Mouse (Mus musculus) liver, embryonic 14.5 days (tissue): ENCODE results near the gene Ccdc86. TPM values are rescaled to one million over a fixed set of nuclear protein-coding genes. Genes with fewer than 3 reads are reported as not detected.

Experiments
- ATAC-seq: fragments of 200-750 bp; cut with Nextera tagmentation; 2 replicates; pipeline ENCODE4 v1.8.0; 2017; ENCODE audit warnings: moderate number of reproducible peaks, mild to moderate bottlenecking, moderate library complexity; ENCODE audit not compliant: insufficient read depth
- DNase-seq, 3 experiments: peaks; one replicate each; pipeline ENCODE4 v3.0.0-alpha.2; 2012 to 2013; ENCODE audit warnings: low read depth in 3 of 3, low spot score in 3 of 3
- H3K27ac ChIP-seq: fragments of 300-500 bp; sonication (generic); 2 replicates; pipeline ENCODE4 v1.5.1; 2014; ENCODE audit warnings: moderate library complexity, mild to moderate bottlenecking, control low read depth, inconsistent platforms
- H3K27me3 ChIP-seq: fragments of 300-500 bp; sonication (generic); 2 replicates; pipeline ENCODE4 v1.6.1; 2014; ENCODE audit warnings: mild to moderate bottlenecking, low read length, moderate library complexity; ENCODE audit not compliant: control insufficient read depth, insufficient read depth
- H3K36me3 ChIP-seq: fragments of 300-500 bp; sonication (generic); replicated peaks from 2 replicates; pipeline ENCODE4 v1.6.1; 2014; ENCODE audit warnings: low read depth; ENCODE audit not compliant: control insufficient read depth, insufficient read depth
- H3K4me1 ChIP-seq, 2 experiments: fragments of 200-500 bp in 1 of 2; fragments of 300-500 bp in 1 of 2; sonication (generic) in 1 of 2; replicated peaks; 2 replicates each; pipeline ENCODE4 v1.6.1; 2012 to 2014; ENCODE audit warnings: antibody characterized with exemption in 1 of 2, inconsistent platforms in 1 of 2, low read length in 1 of 2; ENCODE audit not compliant: control insufficient read depth in 2 of 2, insufficient read depth in 2 of 2
- H3K4me2 ChIP-seq: fragments of 300-500 bp; sonication (generic); 2 replicates; pipeline ENCODE4 v1.6.1; 2014; ENCODE audit warnings: low read depth, mild to moderate bottlenecking, control low read depth, moderate library complexity
- H3K4me3 ChIP-seq, 2 experiments: fragments of 200-500 bp in 1 of 2; fragments of 300-500 bp in 1 of 2; sonication (generic) in 1 of 2; 2 replicates each; pipeline ENCODE4 v1.5.1; 2012 to 2014; ENCODE audit warnings: low read depth in 2 of 2, low read length in 2 of 2, mild to moderate bottlenecking in 2 of 2, control low read depth in 1 of 2, inconsistent platforms in 1 of 2, moderate library complexity in 1 of 2; ENCODE audit not compliant: insufficient read depth in 1 of 2
- H3K9ac ChIP-seq: fragments of 300-500 bp; sonication (generic); replicated peaks from 2 replicates; pipeline ENCODE4 v1.6.1; 2014; ENCODE audit warnings: mild to moderate bottlenecking, control low read depth, moderate library complexity
- H3K9me3 ChIP-seq: fragments of 300-500 bp; sonication (generic); 2 replicates; pipeline ENCODE4 v1.6.1; 2016; ENCODE audit warnings: low read length, mixed read lengths; ENCODE audit not compliant: control insufficient read depth
- CTCF ChIP-seq: IDR thresholded peaks from 2 replicates; pipeline ENCODE4 v1.5.1; 2016; ENCODE audit warnings: antibody characterized with exemption, low read depth, control low read depth
- EP300 ChIP-seq: IDR thresholded peaks from 2 replicates; pipeline ENCODE4 v1.6.1; 2016; ENCODE audit warnings: antibody characterized with exemption, low read depth
- WGBS: fragments of 180-500 bp; shearing (Covaris S2); extraction: QIAGEN DNeasy Blood & Tissue Kit; methylation state at CpG from one replicate; pipeline ENCODE4 v1.1.7; 2014; ENCODE audit not compliant: insufficient replicate concordance; 5-methylcytosine and 5-hydroxymethylcytosine counted together
- polyA plus RNA-seq, 2 experiments: library from polyadenylated mRNA; depleted of rRNA in 1 of 2; stranded (reverse) in 1 of 2; unstranded in 1 of 2; fragments of >200 nt; fragmentation: Nextera tagmentation in 1 of 2; extraction: Ambion mirVana in 1 of 2; gene quantifications; 2 replicates each; pipeline versions ENCODE4 v1.2.1 to v1.2.3; 2012 to 2014

Gene Ccdc86
- polyA plus RNA-seq, 2 experiments = 4.9 to 10.6 TPM

- WGBS = 63% methylated on average over 11 of the region's 11 CpGs
- ATAC-seq (no peak), DNase-seq (no peak)
- Histone ChIP-seq H3K4me3 (no peak overlapping the region), H3K36me3 (no peaks in the 10 kb centered on the region), H3K9me3 (no peaks in the 10 kb centered on the region), H3K27ac (no peak overlapping the region), H3K9ac (no peak overlapping the region), H3K4me2 (no peak overlapping the region), H3K4me1 (peaks cover 4 to 8% of the 10 kb centered on the region in 2 experiments; a peak in 2 of 4 replicates), H3K27me3 (no peaks in the 10 kb centered on the region)
- TF ChIP-seq CTCF = no peak
- TF ChIP-seq EP300 = no peak
Measured at GRCm38 (mm10) chr19:10952021-10952939, 3.2 kb upstream of the Ccdc86 start.

- H3K27ac ChIP-seq = peak overlapping the region; percentile 40
- no peak for DNase-seq
- H3K9me3 ChIP-seq = no peaks in the 10 kb centered on the region
- no peaks in the 10 kb centered on the region for H3K27me3 ChIP-seq
- H3K36me3 ChIP-seq = peaks cover 6% of the 10 kb centered on the region
- H3K9ac ChIP-seq = peak overlapping the region; percentile 55
- H3K4me1 ChIP-seq = peaks cover 4 to 17% of the 10 kb centered on the region in 2 experiments; a peak in 2 of 4 replicates
- ATAC-seq = peak; percentile 9; the same call in 1 of the 2 replicates
- no peak for TF ChIP-seq EP300
- no peak for TF ChIP-seq CTCF
- WGBS = 18% methylated on average over 9 of the region's 9 CpGs
- H3K4me3 ChIP-seq = peak overlapping the region; percentile 45 to 75
- peak overlapping the region; percentile 85 for H3K4me2 ChIP-seq
Measured at GRCm38 (mm10) chr19:10949558-10949957, 492 bp upstream of the Ccdc86 start.

GRCm38 (mm10) chr19:10948416-10948815 lies 650 bp downstream of the Ccdc86 start:
- peak overlapping the region; percentile 75 to 79 for H3K4me3 ChIP-seq
- no peak for TF ChIP-seq EP300
- no peak for TF ChIP-seq CTCF
- DNase-seq (no peak), ATAC-seq (peak; percentile 19; the same call in 1 of the 2 replicates)
- H3K9me3 ChIP-seq = no peaks in the 10 kb centered on the region
- peak overlapping the region; percentile 83 for H3K9ac ChIP-seq
- WGBS = 0% methylated on average over 20 of the region's 20 CpGs
- H3K4me1 ChIP-seq = peaks cover 4 to 17% of the 10 kb centered on the region in 2 experiments; a peak in 2 of 4 replicates
- peaks cover 8% of the 10 kb centered on the region for H3K36me3 ChIP-seq
- no peak overlapping the region for H3K27ac ChIP-seq
- no peaks in the 10 kb centered on the region for H3K27me3 ChIP-seq
- peak overlapping the region; percentile 85 for H3K4me2 ChIP-seq

- DNase-seq = no peak
- Histone ChIP-seq H3K36me3 (peaks cover 11% of the 10 kb centered on the region), H3K27ac (no peak overlapping the region), H3K4me3 (peak overlapping the region; percentile 75 to 79), H3K27me3 (no peaks in the 10 kb centered on the region), H3K9ac (peak overlapping the region; percentile 83), H3K4me1 (peaks cover 4 to 17% of the 10 kb centered on the region in 2 experiments; a peak in 2 of 4 replicates), H3K4me2 (peak overlapping the region; percentile 85), H3K9me3 (no peaks in the 10 kb centered on the region)
- TF ChIP-seq EP300 (no peak), CTCF (no peak)
- no peak for ATAC-seq
- 59% methylated on average over 5 of the region's 5 CpGs for WGBS
Measured at GRCm38 (mm10) chr19:10947219-10947618, 1.8 kb downstream of the Ccdc86 start.

GRCm38 (mm10) chr19:10946506-10946905 lies 2.6 kb downstream of the Ccdc86 start:
- peak overlapping the region; percentile 75 to 79; a peak in 3 of 4 replicates for H3K4me3 ChIP-seq
- ATAC-seq (no peak), DNase-seq (no peak)
- H3K9ac ChIP-seq = no peak overlapping the region
- no peak for TF ChIP-seq EP300
- no peak for TF ChIP-seq CTCF
- peaks cover 11% of the 10 kb centered on the region for H3K36me3 ChIP-seq
- WGBS = 61% methylated on average over 3 of the region's 3 CpGs
- H3K9me3 ChIP-seq = no peaks in the 10 kb centered on the region
- H3K4me2 ChIP-seq = peak overlapping the region; percentile 85
- peaks cover 4 to 13% of the 10 kb centered on the region in 2 experiments; a peak in 2 of 4 replicates for H3K4me1 ChIP-seq
- H3K27ac ChIP-seq = no peak overlapping the region
- H3K27me3 ChIP-seq = no peaks in the 10 kb centered on the region
